Mouse (Mus musculus) ES-E14 (cell line): ENCODE data around the gene Rasgef1b.

Experiments
- HCFC1 ChIP-seq: IDR thresholded peaks from 2 replicates; pipeline ENCODE4 v1.6.1; 2012; ENCODE audit warnings: low read length, inconsistent platforms, borderline replicate concordance; ENCODE audit not compliant: insufficient read depth
- ZNF384 ChIP-seq: IDR thresholded peaks from 2 replicates; pipeline ENCODE4 v1.6.1; 2012; ENCODE audit warnings: low read depth, low read length, inconsistent platforms

DNA sequence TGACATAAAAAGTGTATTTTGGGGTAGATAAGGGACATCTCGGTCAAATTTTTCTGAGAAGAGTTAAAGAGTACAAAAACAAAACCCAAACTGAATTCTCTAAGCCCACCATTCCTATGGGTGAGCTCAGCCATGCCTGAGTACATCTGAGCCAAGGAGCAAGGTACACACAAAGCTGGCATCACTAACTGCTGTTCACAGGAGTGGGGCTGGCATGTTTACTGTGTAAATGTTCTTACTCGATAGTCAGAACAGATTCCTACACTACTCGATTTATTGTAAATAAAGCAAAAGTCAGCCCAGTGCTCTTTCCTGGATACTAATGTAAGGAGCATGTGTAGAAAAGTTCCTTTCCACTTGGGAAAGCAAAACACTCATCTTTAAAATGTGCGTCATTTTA is 492.4 kb downstream of the Rasgef1b start:
- no peak for TF ChIP-seq ZNF384
- no peak for TF ChIP-seq HCFC1
